Mouse (Mus musculus) neural tube, embryonic 14.5 days (tissue): ENCODE data around the gene Tirap. TPM values are rescaled to one million over a fixed set of nuclear protein-coding genes. Genes with fewer than 3 reads are reported as not detected.

Source experiments
- ATAC-seq: fragments of 200-750 bp; cut with Nextera tagmentation; 2 replicates; pipeline ENCODE4 v1.8.0; 2017; ENCODE audit warnings: low read depth, mild to moderate bottlenecking, moderate TSS enrichment, moderate library complexity
- H3K27ac ChIP-seq: fragments of 300-500 bp; sonication (generic); 2 replicates; pipeline ENCODE4 v1.5.1; 2014; ENCODE audit warnings: low read depth, mild to moderate bottlenecking, control low read depth, low read length, moderate library complexity, mixed read lengths
- H3K27me3 ChIP-seq: fragments of 300-500 bp; sonication (generic); 2 replicates; pipeline ENCODE4 v1.6.1; 2014; ENCODE audit warnings: low read length; ENCODE audit not compliant: control insufficient read depth, insufficient read depth
- H3K36me3 ChIP-seq: fragments of 300-500 bp; sonication (generic); 2 replicates; pipeline ENCODE4 v1.6.1; 2014; ENCODE audit warnings: low read length, mixed read lengths; ENCODE audit not compliant: control insufficient read depth, insufficient read depth
- H3K4me1 ChIP-seq: fragments of 300-500 bp; sonication (generic); 2 replicates; pipeline ENCODE4 v1.6.1; 2014; ENCODE audit warnings: low read length; ENCODE audit not compliant: control insufficient read depth, insufficient read depth
- H3K4me2 ChIP-seq: fragments of 300-500 bp; sonication (generic); 2 replicates; pipeline ENCODE4 v1.6.1; 2014; ENCODE audit warnings: mild to moderate bottlenecking, low read depth, low read length, control low read depth
- H3K4me3 ChIP-seq: fragments of 300-500 bp; sonication (generic); 2 replicates; pipeline ENCODE4 v1.5.1; 2014; ENCODE audit warnings: low read depth, low read length, control low read depth, mixed read lengths
- H3K9ac ChIP-seq: fragments of 300-500 bp; sonication (generic); replicated peaks from 2 replicates; pipeline ENCODE4 v1.6.1; 2014; ENCODE audit warnings: low read depth, mild to moderate bottlenecking, control low read depth, low read length, mixed read lengths
- H3K9me3 ChIP-seq: fragments of 300-500 bp; sonication (generic); 2 replicates; pipeline ENCODE4 v1.6.1; 2016; ENCODE audit warnings: low read length; ENCODE audit not compliant: control insufficient read depth
- WGBS: fragments of 180-500 bp; shearing (Covaris S2); extraction: QIAGEN DNeasy Blood & Tissue Kit; methylation state at CpG from one replicate; pipeline ENCODE4 v1.1.7; 2014; 5-methylcytosine and 5-hydroxymethylcytosine counted together
- polyA plus RNA-seq: library from polyadenylated mRNA; unstranded; fragments of >200 nt; fragmentation: Nextera tagmentation; extraction: Ambion mirVana; gene quantifications from 2 replicates; pipeline ENCODE4 v1.2.1, GENCODE M21; 2014

Gene Tirap
- polyA plus RNA-seq, 1 experiment from 2014 or later: 3.8 TPM

DNA sequence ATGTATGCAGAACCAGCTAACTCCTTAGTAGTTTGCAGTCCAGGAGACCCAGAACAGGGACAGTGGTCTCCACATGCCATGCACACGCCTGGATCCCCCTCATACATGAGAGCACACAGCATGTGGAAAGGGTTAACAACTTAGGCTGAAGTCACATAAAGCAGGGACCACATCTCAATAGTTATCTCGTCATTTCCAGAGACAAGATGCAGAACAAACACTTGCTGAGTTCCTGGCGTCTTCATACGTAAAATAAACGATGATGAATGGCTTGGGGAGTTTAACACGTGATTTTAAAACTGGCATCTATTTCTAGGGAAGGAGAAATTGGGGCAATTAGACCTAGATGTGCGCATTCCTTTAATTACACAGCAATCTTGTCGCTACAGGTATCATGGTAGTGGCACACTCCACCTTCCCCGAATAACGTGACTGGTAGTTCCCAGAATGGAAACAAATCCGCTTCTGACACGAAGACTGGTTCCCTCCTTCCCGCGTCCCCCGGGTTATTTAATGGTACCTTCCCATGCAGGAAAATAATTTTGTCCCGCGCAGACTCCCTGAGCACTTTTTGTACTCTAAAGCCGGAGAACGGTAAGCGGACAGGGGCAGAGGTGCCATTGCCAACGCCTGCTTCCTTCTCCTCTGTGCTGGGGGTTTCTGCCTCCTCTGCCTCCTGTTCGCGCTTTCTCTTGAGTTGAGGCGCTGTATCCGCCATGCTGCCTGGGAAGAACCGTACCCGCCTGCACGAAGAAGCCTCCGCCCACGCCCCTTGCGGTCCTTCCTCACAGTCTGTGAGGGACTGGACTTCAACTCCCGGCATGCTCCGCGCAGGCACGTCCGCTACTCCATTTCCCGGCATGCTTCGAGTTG is 24.6 kb downstream of the Tirap start, which contains the start of gene Dcps:
Gene Dcps (minus strand): TSS at position 811 of the 873 bp plus-strand sequence.
- under 1% methylated on average over 38 of the region's 38 CpGs for WGBS
- peak within 1 kb of the TSS; percentile 85 for H3K27ac ChIP-seq
- H3K4me3 ChIP-seq: peak within 1 kb of the TSS; percentile 52
- peak; percentile 98 for ATAC-seq
- H3K9ac ChIP-seq: peak within 1 kb of the TSS; percentile 50
- H3K9me3 ChIP-seq: no peaks in the 10 kb centered on the region
- no peaks in the 10 kb centered on the region for H3K36me3 ChIP-seq
- peak within 1 kb of the TSS; percentile 72 for H3K4me2 ChIP-seq
- peaks cover 10% of the 10 kb centered on the region for H3K4me1 ChIP-seq
- no peaks in the 10 kb centered on the region for H3K27me3 ChIP-seq

DNA sequence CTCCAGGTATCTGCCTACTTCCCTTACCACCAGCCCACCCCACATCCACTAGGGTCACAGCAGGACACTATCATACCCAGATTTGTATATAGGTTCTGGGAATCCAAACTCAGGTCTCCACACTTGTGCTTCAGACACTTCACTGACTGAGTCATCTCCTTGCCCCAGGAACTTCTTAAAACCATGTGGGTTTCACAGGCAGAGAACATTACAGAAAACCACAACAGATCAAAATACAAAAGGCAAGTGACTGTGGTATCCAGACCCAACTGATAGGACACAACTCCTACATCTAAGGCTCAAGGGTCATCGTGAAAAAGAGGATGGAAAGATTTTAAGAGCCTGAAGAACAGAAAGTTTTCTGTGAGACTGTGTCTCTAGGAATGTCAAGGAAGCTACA is 26.8 kb downstream of the Tirap start:
- no peak overlapping the region for H3K27ac ChIP-seq
- no peak overlapping the region for H3K9ac ChIP-seq
- H3K4me2 ChIP-seq: no peak overlapping the region
- no peak for ATAC-seq
- peaks cover 10% of the 10 kb centered on the region for H3K4me1 ChIP-seq
- no peak overlapping the region for H3K4me3 ChIP-seq
- 92% methylated on average over 1 of the region's 1 CpGs for WGBS
- H3K9me3 ChIP-seq: no peaks in the 10 kb centered on the region
- H3K27me3 ChIP-seq: no peaks in the 10 kb centered on the region
- no peaks in the 10 kb centered on the region; the same call in 1 of the 2 replicates for H3K36me3 ChIP-seq

DNA sequence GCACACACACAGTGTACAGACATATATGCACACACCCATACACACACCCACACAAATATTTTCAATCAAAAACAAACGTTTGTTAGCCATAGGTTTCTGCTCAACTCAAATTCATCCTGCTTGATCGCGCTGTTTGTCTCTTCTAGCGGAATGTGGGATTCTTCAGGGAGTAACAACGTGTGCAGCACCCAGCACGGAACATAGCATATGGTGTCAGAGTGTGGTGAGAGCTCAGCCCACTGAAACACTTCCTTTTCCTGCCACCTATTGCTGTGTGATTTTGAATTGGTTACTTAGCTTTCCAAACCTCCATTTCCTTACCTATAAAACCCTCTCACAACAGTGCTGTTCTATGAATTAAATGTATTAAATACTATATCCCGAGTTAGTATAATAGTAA is 30.0 kb downstream of the Tirap start:
- no peak overlapping the region for H3K27ac ChIP-seq
- H3K9me3 ChIP-seq: no peaks in the 10 kb centered on the region
- no peak overlapping the region for H3K4me2 ChIP-seq
- no peak for ATAC-seq
- WGBS: 94% methylated on average over 7 of the region's 7 CpGs
- no peaks in the 10 kb centered on the region for H3K27me3 ChIP-seq
- no peaks in the 10 kb centered on the region; the same call in 1 of the 2 replicates for H3K36me3 ChIP-seq
- H3K4me3 ChIP-seq: no peak overlapping the region
- H3K9ac ChIP-seq: no peak overlapping the region
- H3K4me1 ChIP-seq: peaks cover 10% of the 10 kb centered on the region

DNA sequence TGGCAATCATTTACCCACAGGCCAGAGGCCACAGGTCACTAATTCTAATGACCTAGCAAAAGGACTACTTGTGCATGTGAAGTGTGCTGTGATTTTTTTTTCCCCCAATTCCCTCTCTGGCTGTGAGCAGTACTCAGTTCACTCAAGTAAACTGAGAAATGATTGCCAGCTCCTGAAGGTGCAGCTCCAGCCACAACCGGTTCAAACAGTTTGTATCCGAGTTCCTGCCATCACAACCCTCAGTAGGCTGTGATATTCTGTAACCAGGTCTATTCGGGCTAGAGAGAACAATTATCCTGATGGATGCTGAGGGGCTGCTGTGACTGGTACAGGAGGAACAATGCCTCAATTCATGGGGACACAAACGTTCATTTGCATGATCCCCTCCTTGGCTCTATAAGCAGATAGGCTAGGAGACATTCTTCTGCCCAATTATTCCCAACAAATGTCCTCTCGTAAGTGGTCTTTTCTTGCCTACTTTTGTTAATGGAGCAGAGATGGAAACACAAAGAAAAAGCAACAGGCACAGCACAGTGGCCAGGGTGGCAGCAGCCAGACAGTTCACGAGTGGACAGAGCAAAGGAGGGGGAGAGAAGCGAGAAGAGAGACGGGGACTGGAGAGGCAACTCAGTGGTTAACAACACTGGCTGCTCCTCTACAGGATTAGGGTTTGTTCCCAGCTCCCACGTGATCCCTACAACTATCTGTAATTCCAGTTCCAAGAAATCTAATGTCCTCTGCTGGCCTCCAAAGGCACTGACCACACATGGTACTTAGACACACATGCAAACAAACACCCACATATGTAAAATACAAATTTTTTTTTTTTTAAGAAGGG is 33.1 kb downstream of the Tirap start:
- WGBS: 17% methylated on average over 9 of the region's 9 CpGs
- no peaks in the 10 kb centered on the region for H3K4me1 ChIP-seq
- no peak overlapping the region for H3K4me2 ChIP-seq
- ATAC-seq: peak; percentile 48; the same call in 1 of the 2 replicates
- no peaks in the 10 kb centered on the region for H3K27me3 ChIP-seq
- no peak overlapping the region for H3K4me3 ChIP-seq
- no peaks in the 10 kb centered on the region; the same call in 1 of the 2 replicates for H3K36me3 ChIP-seq
- H3K9me3 ChIP-seq: no peaks in the 10 kb centered on the region
- no peak overlapping the region for H3K9ac ChIP-seq
- H3K27ac ChIP-seq: no peak overlapping the region

DNA sequence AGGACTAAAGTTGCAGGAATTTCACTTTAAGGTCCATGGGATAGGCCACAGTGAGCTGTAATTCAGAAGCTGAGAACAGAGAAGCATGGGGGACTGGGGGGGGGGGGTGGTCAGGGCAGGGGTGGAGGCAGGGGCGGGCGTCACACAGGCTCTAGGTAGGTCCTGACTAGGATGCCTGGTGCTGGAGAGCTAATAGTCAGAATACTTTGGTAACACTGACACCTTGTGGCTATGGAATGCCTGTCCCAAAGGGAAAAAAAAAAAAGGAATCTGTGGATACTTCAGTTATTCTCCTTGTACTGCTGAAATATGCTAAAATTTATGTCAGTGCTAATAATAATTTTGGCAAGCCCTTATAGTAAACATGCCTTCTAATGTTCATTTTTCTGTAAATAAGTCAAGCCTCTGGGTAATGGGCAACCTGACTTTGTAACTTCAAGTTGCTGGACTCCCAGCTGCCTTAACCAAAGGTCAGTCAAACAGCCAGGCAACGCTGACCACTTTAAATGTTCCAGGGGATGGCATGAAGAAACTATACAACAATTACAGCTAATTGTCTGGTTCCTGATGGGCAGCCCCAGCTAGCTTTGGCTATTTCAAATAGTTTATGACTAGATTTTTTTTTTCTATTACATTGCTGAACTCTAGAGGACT is 33.8 kb downstream of the Tirap start:
- Histone ChIP-seq H3K27me3 (no peaks in the 10 kb centered on the region), H3K4me3 (no peak overlapping the region), H3K9ac (no peak overlapping the region), H3K9me3 (no peaks in the 10 kb centered on the region), H3K36me3 (no peaks in the 10 kb centered on the region; the same call in 1 of the 2 replicates), H3K4me1 (no peaks in the 10 kb centered on the region), H3K27ac (no peak overlapping the region), H3K4me2 (no peak overlapping the region)
- WGBS: 22% methylated on average over 3 of the region's 3 CpGs
- ATAC-seq: peak; percentile 72; the same call in 1 of the 2 replicates

DNA sequence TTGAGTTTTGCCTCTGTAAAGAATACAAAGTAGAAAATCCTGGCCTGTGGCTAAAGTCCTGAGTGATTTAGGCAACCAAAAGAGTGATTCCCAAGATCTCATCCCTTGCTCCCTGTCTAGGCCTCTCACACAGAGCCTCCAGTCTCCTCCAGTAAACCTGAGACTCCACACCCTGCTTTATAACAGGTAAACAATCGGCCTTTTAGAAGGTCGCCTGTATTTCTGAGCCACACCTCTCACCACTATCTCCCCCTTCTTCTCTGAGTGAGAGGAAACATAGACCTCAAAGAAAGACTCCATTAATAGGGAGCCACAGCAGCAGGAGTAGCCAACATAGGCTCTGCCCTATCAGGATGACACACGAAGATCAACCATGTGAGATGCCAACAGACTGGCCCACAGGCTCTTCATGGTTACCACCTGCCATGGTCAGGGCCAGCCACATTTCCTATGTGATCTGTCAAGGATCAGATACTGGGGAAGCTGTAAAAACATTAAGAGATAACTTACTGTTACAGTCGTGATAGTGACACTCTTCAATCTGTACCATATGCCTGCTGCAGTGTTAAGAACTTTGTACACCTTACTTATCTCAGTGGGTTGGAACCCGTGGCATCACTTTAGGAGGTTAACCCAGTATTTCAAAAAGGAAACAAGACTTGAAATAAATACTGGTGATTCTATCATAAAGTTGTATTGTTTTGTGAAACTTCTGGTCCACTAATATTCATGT is 35.8 kb downstream of the Tirap start:
- Histone ChIP-seq H3K27ac (no peak overlapping the region), H3K36me3 (no peaks in the 10 kb centered on the region), H3K9ac (no peak overlapping the region), H3K27me3 (no peaks in the 10 kb centered on the region), H3K4me1 (no peaks in the 10 kb centered on the region), H3K4me3 (no peak overlapping the region), H3K4me2 (no peak overlapping the region), H3K9me3 (no peaks in the 10 kb centered on the region)
- WGBS: 82% methylated on average over 5 of the region's 5 CpGs
- no peak for ATAC-seq

DNA sequence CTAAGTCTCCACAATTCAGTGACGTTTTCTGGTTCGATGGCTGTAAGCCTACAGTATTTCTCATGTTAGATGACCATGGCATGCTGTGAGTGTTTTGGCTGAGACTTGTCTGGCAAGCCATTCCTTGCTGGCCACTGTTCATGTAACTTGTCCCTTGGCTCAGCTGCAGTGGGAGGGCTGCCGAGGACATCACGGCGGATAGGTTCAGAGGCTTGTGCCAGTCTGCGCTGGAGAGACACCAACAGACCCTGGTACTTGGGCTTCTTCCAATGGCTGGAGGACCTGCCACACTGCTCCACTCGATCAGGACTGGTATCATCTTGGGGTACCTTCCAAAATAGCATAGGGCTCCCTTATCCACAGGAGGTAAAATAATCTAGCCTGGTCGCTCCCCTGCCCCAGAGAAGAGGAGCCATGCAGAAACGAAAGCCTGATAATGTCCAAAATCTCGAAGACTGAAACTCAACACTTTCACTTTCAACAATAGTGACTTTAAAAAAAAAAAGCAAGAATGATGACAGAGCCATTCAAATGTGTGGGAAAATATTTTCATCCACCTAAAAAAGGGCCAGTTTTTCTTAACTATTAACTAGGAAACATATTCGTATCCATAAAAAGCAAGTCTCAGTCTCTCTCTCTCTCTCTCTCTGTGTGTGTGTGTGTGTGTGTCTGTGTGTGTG is 36.9 kb downstream of the Tirap start:
- Histone ChIP-seq H3K9ac (no peak overlapping the region), H3K9me3 (no peaks in the 10 kb centered on the region), H3K4me2 (no peak overlapping the region), H3K4me3 (no peak overlapping the region), H3K27ac (no peak overlapping the region), H3K36me3 (no peaks in the 10 kb centered on the region), H3K27me3 (no peaks in the 10 kb centered on the region), H3K4me1 (no peaks in the 10 kb centered on the region)
- no peak for ATAC-seq
- 94% methylated on average over 11 of the region's 11 CpGs for WGBS

DNA sequence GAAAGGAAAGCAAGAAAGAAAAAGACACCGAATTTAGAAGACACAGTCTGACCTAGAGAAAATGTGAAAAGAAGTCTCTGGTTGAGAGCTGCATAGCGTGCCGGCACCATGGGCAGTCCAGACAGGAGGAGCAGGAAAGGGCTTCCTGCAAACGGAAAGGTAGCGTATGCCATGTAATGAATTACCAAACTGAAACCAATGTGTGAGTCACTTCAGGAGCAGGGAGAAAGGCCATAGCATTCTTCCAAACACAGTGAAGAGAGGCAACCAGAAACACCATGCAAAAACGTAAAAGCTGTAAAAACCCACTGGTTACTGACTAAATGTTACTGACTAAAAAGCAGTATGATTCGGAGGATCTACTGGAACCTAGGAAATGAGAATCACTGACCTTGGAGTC is 38.4 kb downstream of the Tirap start:
- no peak overlapping the region for H3K9ac ChIP-seq
- no peak for ATAC-seq
- no peaks in the 10 kb centered on the region for H3K9me3 ChIP-seq

More for the DNA sequence above, 38.4 kb downstream of the Tirap start:
- no peaks in the 10 kb centered on the region for H3K36me3 ChIP-seq
- no peaks in the 10 kb centered on the region for H3K4me1 ChIP-seq
- H3K4me2 ChIP-seq: no peak overlapping the region
- 89% methylated on average over 7 of the region's 7 CpGs for WGBS
- H3K27me3 ChIP-seq: no peaks in the 10 kb centered on the region
- no peak overlapping the region for H3K27ac ChIP-seq
- H3K4me3 ChIP-seq: no peak overlapping the region
